Mouse (Mus musculus) embryonic facial prominence, embryonic 11.5 days (tissue): ENCODE results near the gene Rbpj. TPM values are rescaled to one million over a fixed set of nuclear protein-coding genes. Genes with fewer than 3 reads are reported as not detected.
"Not testable (repeated sequence)": the region's sequence is repeated elsewhere in the genome, so short reads cannot be mapped to it uniquely, and the experiment has no call there.

ENCODE experiments used
- ATAC-seq: fragments of 200-750 bp; cut with Nextera tagmentation; replicated peaks from 2 replicates; pipeline ENCODE4 v1.8.0; 2017; ENCODE audit warnings: low read depth; ENCODE audit not compliant: insufficient number of reproducible peaks, low FRiP score, low TSS enrichment
- DNase-seq: peaks from one replicate; pipeline ENCODE4 v3.0.0-alpha.2; 2015; ENCODE audit warnings: low spot score
- H3K27ac ChIP-seq: fragments of 300-500 bp; sonication (generic); replicated peaks from 2 replicates; pipeline ENCODE4 v1.5.1; 2014; ENCODE audit warnings: mild to moderate bottlenecking, low read depth, low read length, control low read depth
- H3K27me3 ChIP-seq: fragments of 300-500 bp; sonication (generic); 2 replicates; pipeline ENCODE4 v1.6.1; 2014; ENCODE audit warnings: mild to moderate bottlenecking, low read length, moderate library complexity, mixed read lengths; ENCODE audit not compliant: control insufficient read depth, insufficient read depth
- H3K36me3 ChIP-seq: fragments of 300-500 bp; sonication (generic); replicated peaks from 2 replicates; pipeline ENCODE4 v1.6.1; 2014; ENCODE audit warnings: low read depth, mild to moderate bottlenecking, low read length, moderate library complexity, mixed read lengths; ENCODE audit not compliant: control insufficient read depth, insufficient read depth
- H3K4me1 ChIP-seq: fragments of 300-500 bp; sonication (generic); 2 replicates; pipeline ENCODE4 v1.6.1; 2014; ENCODE audit warnings: low read length, mixed read lengths; ENCODE audit not compliant: control insufficient read depth, insufficient read depth
- H3K4me2 ChIP-seq: fragments of 300-500 bp; sonication (generic); 2 replicates; pipeline ENCODE4 v1.6.1; 2014; ENCODE audit warnings: low read depth, mild to moderate bottlenecking, control low read depth, low read length, moderate library complexity
- H3K4me3 ChIP-seq: fragments of 300-500 bp; sonication (generic); 2 replicates; pipeline ENCODE4 v1.5.1; 2014; ENCODE audit warnings: low read depth, low read length, control low read depth
- H3K9ac ChIP-seq: fragments of 300-500 bp; sonication (generic); replicated peaks from 2 replicates; pipeline ENCODE4 v1.6.1; 2014; ENCODE audit warnings: mild to moderate bottlenecking, control low read depth, low read length
- H3K9me3 ChIP-seq: fragments of 300-500 bp; sonication (generic); replicated peaks from 2 replicates; pipeline ENCODE4 v1.6.1; 2016; ENCODE audit warnings: mild to moderate bottlenecking, low read length, inconsistent platforms, mixed read lengths; ENCODE audit not compliant: control insufficient read depth
- WGBS: fragments of 180-500 bp; shearing (Covaris S2); extraction: QIAGEN DNeasy Blood & Tissue Kit; methylation state at CpG from one replicate; pipeline ENCODE4 v1.1.7; 2014; 5-methylcytosine and 5-hydroxymethylcytosine counted together
- polyA plus RNA-seq: library from polyadenylated mRNA; unstranded; fragments of >200 nt; fragmentation: Nextera tagmentation; extraction: Ambion mirVana; gene quantifications from 2 replicates; pipeline ENCODE4 v1.2.1, GENCODE M21; 2014

Rbpj gene
- polyA plus RNA-seq, 1 experiment from 2014 or later, result 68.5 TPM

GRCm38 (mm10) chr5:53663665-53664064, 197.7 kb downstream of the Rbpj start:
- H3K9ac ChIP-seq, result no peak overlapping the region
- ATAC-seq, result no peak

DNA sequence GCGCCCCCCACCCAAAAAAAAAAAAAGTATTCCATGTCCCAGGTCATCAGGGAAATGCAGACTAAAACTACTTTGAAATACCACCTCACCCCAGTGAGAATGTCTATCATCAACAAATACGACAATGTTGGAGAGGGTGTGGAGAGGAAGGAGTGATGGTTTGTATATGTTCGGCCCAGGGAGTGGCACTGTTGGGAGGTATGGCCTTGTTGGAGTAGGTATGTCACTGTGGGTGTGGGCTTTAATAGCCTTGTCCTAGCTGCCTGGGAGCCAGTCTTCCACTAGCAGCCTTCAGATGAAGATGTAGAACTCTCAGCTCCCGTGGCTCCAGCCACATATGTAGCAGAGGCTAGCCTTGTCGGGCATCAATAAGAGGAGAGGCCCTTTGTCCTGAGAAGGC, 202.1 kb downstream of the Rbpj start:
- H3K27me3 ChIP-seq, result no peaks in the 10 kb centered on the region
- DNase-seq (no peak), ATAC-seq (no peak)
- H3K9me3 ChIP-seq, result no peaks in the 10 kb centered on the region
- no peak overlapping the region for H3K4me3 ChIP-seq
- no peaks in the 10 kb centered on the region for H3K36me3 ChIP-seq
- no peak overlapping the region for H3K9ac ChIP-seq
- H3K4me2 ChIP-seq, result no peak overlapping the region
- no peaks in the 10 kb centered on the region for H3K4me1 ChIP-seq
- H3K27ac ChIP-seq, result no peak overlapping the region
- WGBS, result 85% methylated on average over 5 of the region's 5 CpGs

More at GRCm38 (mm10) chr5:53663665-53664064, 197.7 kb downstream of the Rbpj start:
- H3K4me3 ChIP-seq, result no peak overlapping the region
- no peaks in the 10 kb centered on the region for H3K27me3 ChIP-seq
- DNase-seq, result no peak
- no peak overlapping the region for H3K27ac ChIP-seq
- H3K4me1 ChIP-seq, result no peaks in the 10 kb centered on the region
- H3K4me2 ChIP-seq, result no peak overlapping the region
- H3K36me3 ChIP-seq, result no peaks in the 10 kb centered on the region
- H3K9me3 ChIP-seq, result no peaks in the 10 kb centered on the region

GRCm38 (mm10) chr5:53670321-53670938, 204.5 kb downstream of the Rbpj start:
- no peaks in the 10 kb centered on the region for H3K27me3 ChIP-seq
- H3K36me3 ChIP-seq, result no peaks in the 10 kb centered on the region
- H3K9ac ChIP-seq, result no peak overlapping the region
- no peak for DNase-seq
- H3K4me1 ChIP-seq, result no peaks in the 10 kb centered on the region
- 91% methylated on average over 10 of the region's 10 CpGs for WGBS
- ATAC-seq, result no peak
- H3K9me3 ChIP-seq, result no peaks in the 10 kb centered on the region
- no peak overlapping the region for H3K27ac ChIP-seq
- no peak overlapping the region for H3K4me2 ChIP-seq
- H3K4me3 ChIP-seq, result no peak overlapping the region

DNA sequence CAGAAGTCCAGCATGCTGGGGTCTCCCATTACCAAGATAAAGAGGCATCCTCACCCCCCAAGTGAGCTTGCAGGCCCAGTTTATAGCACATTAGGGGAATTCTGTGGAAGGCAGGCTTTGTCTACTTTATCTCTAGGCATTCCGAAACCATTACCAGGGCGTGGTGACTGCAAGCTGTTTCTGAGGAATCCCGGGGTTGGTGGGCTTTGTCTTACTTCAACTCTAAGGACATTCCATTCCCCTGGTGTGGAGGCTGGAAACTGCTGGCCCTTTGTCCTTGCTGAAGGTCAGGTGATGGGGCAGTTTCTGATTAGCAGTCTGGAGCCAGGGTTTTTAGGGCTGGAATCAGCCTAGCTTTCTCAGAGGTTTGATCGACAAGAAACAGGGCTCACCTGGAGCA, 205.6 kb downstream of the Rbpj start:
- Histone ChIP-seq H3K9ac (no peak overlapping the region), H3K4me1 (no peaks in the 10 kb centered on the region), H3K4me3 (no peak overlapping the region), H3K27me3 (no peaks in the 10 kb centered on the region), H3K9me3 (no peaks in the 10 kb centered on the region), H3K27ac (no peak overlapping the region), H3K36me3 (no peaks in the 10 kb centered on the region), H3K4me2 (no peak overlapping the region)
- ATAC-seq, result no peak
- no peak for DNase-seq
- WGBS, result 69% methylated on average over 4 of the region's 4 CpGs

DNA sequence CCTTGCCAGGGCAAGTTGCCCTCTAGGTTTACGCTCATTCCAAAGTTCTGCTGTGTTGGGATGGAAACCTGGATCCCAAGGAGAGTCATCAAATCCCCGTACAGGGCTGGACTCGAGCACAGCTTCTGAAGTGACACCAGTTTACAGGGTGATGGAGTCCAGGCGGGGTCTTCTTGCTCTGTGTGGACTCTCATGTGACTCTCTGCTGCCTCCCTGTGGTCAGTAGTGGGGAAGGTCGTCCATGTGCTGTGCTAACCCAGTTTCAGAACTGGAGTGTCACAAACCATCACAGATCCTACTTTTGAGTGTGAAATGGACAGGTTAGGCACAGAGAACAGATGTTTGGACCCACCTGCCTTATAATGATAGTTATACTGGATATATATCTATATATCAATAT, 206.4 kb downstream of the Rbpj start:
- Histone ChIP-seq H3K4me1 (no peaks in the 10 kb centered on the region), H3K27me3 (no peaks in the 10 kb centered on the region), H3K4me2 (no peak overlapping the region), H3K9me3 (no peaks in the 10 kb centered on the region), H3K36me3 (no peaks in the 10 kb centered on the region), H3K9ac (no peak overlapping the region), H3K4me3 (no peak overlapping the region), H3K27ac (no peak overlapping the region)
- DNase-seq, result peak; percentile 89
- 30% methylated on average over 5 of the region's 5 CpGs for WGBS
- peak; percentile 80; the same call in 1 of the 2 replicates for ATAC-seq

DNA sequence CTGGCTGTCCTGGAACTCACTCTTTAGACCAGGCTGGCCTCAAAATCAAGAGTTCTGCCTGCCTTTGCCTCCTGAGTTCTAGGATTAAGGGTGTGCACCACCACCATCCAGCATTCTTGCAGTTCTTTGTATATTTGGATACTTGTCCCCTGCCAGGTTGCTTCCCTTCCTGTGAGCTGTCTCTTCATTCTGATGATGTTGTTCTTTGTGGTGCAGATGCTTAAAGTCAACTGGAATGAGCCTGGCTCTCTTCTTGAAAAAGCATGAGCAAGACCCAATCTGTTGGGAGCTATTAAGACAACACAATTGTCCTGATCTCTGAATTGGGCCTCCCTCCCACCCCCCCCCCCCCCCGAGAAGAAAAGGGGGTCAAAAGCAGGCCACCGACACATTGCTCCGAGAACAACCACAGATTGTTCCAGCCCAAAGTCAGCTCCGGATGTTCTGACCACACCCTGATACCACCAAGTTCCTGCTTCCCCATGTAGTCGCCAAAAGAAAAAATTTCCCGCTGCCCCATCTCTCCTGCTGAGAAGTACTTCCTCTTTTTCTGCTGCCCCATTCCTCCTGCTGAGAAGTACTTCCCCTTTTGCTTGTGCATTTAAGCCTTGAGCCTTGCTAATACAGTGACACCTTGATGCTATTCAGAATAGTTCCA, 207.7 kb downstream of the Rbpj start:
- H3K27ac ChIP-seq, H3K36me3 ChIP-seq, H3K4me2 ChIP-seq, ATAC-seq, H3K4me3 ChIP-seq, DNase-seq, H3K9me3 ChIP-seq, H3K9ac ChIP-seq, H3K4me1 ChIP-seq, H3K27me3 ChIP-seq: not testable (repeated sequence)
- WGBS, result 88% methylated on average over 5 of the region's 6 CpGs

- Histone ChIP-seq H3K27ac (no peak overlapping the region), H3K9ac (no peak overlapping the region), H3K4me2 (no peak overlapping the region), H3K4me3 (no peak overlapping the region), H3K36me3 (no peaks in the 10 kb centered on the region), H3K9me3 (no peaks in the 10 kb centered on the region), H3K27me3 (no peaks in the 10 kb centered on the region), H3K4me1 (no peaks in the 10 kb centered on the region)
- DNase-seq, result no peak
- WGBS, result 90% methylated on average over 8 of the region's 8 CpGs
- no peak for ATAC-seq
These were observed 210.7 kb downstream of the Rbpj start for GRCm38 (mm10) chr5:53676671-53677070.

GRCm38 (mm10) chr5:53678036-53678767, 212.2 kb downstream of the Rbpj start:
- 53% methylated on average over 13 of the region's 13 CpGs for WGBS
- no peak overlapping the region for H3K4me3 ChIP-seq
- DNase-seq (no peak), ATAC-seq (no peak)
- no peak overlapping the region for H3K4me2 ChIP-seq
- H3K9ac ChIP-seq, result no peak overlapping the region
- H3K27me3 ChIP-seq, result no peaks in the 10 kb centered on the region
- H3K27ac ChIP-seq, result no peak overlapping the region
- no peaks in the 10 kb centered on the region for H3K9me3 ChIP-seq
- H3K4me1 ChIP-seq, result no peaks in the 10 kb centered on the region
- no peaks in the 10 kb centered on the region for H3K36me3 ChIP-seq
